Mouse (Mus musculus): ENCODE measurements around the gene Ikzf2.

Gene Ikzf2

GRCm38 (mm10) chr1:69591328-69591801 is 95.7 kb downstream of the Ikzf2 start:
- DNase-seq (ENCODE audit: low read depth): no peak

- no peak for DNase-seq (ENCODE audit: low read depth)
Measured at GRCm38 (mm10) chr1:69585546-69585945, 101.5 kb downstream of the Ikzf2 start.

GRCm38 (mm10) chr1:69583932-69584659 is 102.9 kb downstream of the Ikzf2 start:
- no peak for DNase-seq (ENCODE audit: low read depth)

- no peak for DNase-seq (ENCODE audit: low read depth)
Measured at GRCm38 (mm10) chr1:69578917-69579316, 108.1 kb downstream of the Ikzf2 start.

GRCm38 (mm10) chr1:69559443-69560090 is 127.5 kb downstream of the Ikzf2 start:
- DNase-seq (ENCODE audit: low read depth): peak; percentile 32

GRCm38 (mm10) chr1:69555636-69556151 is 131.4 kb downstream of the Ikzf2 start:
- DNase-seq (ENCODE audit: low read depth): no peak

DNA sequence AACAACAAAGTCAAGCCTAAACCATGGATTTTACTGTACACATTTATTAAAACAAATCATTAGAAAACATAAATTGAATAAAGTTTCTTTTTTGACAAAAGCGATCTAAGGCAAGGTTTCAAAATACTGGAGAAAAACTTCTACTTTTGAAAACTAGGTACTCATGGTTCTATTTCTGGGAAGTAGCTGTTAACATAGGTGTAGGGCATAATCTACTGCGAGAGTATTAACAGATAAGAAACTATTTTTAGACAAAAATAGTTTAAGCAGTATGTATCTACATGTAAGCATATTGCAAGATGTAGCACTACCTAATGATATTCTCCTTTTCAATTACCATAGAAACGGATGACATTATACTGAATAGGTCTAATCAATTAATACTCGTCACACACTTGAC is 137.1 kb downstream of the Ikzf2 start:
- no peak for DNase-seq (ENCODE audit: low read depth)

DNA sequence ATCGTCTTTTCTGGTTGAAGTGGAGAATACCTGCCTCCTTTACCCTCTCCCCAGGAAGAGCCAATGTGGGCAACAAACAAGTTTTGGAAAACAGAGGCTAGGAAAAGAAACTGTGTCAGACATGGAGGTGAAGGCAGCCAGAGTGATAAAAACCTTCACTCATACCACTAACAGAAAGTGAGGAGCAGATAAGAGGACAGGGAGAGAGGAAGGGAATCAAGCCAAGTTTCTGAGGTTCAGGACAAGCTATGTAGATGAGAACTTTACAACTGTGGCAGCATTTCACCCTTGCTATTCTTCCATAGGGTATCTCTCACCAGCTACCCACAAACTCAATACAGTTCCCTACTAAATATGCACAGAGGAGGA is 141.2 kb downstream of the Ikzf2 start:
- DNase-seq (ENCODE audit: low read depth): no peak

DNA sequence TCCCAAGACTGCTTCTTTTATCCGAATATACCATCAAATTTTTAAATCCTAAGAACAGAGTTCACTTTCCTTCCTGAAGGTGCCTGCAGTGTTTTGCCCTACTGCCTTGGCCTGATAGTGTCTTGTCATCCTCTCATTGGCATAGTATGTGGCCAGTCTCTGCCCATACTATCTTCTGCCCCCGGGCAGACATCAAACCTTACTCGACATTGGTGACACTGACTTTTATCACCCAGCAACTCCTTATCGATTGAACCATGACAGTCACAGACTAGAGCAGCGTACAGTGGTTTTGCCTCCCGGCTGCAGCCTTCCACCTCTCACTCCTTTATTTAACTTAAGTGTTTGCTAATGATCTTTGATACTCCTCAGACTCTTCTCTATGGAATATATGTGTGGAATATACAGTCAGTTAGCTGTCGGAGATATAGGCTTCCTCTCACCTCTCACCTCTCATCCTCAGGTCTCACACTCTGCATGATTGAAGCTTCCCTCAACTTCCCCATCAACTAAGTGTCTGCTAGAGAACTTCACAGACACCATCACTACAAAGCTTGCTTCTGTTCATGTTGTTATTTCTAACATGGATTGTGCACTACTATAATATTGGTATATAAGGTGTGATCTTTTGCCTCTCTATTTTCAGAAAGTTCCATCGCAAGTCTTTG is 141.7 kb downstream of the Ikzf2 start:
- no peak for DNase-seq (ENCODE audit: low read depth)

- no peak for DNase-seq (ENCODE audit: low read depth)
Measured at GRCm38 (mm10) chr1:69543774-69544597, 143.1 kb downstream of the Ikzf2 start.

- no peak for DNase-seq (ENCODE audit: low read depth)
Measured at GRCm38 (mm10) chr1:69542546-69542945, 144.5 kb downstream of the Ikzf2 start.

DNA sequence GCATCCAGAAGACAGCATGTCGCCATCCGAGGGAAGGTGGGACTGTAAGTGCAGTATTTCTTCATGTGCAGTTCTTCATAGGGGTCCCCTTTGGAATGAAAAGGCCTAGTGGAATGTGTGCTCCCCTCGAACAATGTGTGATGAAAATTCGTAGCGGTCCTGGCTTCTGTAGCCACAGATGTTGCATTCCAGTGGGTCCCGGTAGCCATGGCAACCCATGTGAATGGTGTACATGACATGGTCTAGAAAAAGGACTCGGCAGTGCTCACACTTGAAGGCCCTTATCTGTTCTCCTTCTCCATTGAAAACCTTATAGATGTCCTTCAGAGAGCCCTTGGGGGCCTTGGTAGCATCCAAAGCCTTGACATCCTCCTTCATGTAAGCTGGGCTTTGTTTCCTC is 148.4 kb downstream of the Ikzf2 start:
- DNase-seq (ENCODE audit: low read depth): no peak

DNA sequence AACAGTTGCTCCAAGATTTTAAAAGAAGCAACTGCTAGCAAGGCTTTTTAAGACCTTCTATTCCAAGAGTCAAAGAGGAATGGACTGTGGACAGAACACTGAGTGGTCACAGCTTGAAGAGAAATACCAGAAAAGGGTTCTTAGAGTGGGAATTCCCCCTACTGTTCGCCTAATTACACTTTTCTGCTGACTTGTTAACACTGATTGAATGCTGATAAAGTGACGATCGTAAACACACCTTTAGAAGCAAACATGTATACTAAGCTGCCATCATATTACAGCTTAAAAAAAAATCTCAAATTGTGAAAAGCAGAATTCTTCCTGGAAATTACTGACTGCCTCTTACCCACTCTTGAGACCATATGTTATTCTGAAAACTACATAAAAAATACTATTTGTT is 149.4 kb downstream of the Ikzf2 start:
- DNase-seq (ENCODE audit: low read depth): no peak

DNA sequence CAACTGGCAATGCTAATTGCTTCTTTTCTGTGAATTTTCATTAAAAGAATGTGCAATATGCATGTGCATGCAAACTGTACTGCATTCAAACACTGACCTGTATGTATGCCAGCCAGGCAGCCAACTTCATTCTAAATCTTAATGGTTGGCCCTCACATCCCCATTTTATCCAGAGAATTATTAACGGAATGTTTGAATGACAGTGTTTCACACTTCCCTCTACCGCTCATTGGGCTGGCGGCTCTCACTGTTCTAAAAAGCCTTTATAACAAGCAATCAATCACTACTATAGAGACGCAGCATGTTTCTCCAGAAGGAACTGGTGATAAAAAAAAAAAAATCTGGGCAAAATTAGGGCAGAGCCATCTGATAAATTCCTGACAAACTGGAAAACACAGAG is 151.5 kb downstream of the Ikzf2 start:
- no peak for DNase-seq (ENCODE audit: low read depth)

DNA sequence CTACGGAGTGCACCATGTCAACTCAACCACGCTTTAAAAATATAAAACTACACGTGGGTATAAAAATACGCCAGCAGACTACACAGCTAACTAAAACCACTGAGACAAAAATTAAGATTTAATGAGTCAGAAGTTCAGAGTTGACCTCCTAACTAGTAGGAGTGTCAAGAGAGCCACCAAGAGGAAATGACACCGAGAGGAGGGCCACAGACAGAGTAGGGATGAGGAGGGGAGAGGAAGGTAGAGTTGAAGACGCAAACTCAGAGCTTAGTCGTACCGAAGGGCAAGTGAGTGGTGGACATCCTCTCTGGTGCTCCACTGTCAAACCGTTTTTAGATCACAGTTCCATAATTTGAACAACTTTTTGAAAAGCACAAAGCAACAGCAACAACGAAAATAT is 154.0 kb downstream of the Ikzf2 start:
- no peak for DNase-seq (ENCODE audit: low read depth)

GRCm38 (mm10) chr1:69528696-69529095 is 158.3 kb downstream of the Ikzf2 start:
- no peak for DNase-seq (ENCODE audit: low read depth)

GRCm38 (mm10) chr1:69521656-69522055 is 165.4 kb downstream of the Ikzf2 start:
- DNase-seq (ENCODE audit: low read depth): no peak

DNA sequence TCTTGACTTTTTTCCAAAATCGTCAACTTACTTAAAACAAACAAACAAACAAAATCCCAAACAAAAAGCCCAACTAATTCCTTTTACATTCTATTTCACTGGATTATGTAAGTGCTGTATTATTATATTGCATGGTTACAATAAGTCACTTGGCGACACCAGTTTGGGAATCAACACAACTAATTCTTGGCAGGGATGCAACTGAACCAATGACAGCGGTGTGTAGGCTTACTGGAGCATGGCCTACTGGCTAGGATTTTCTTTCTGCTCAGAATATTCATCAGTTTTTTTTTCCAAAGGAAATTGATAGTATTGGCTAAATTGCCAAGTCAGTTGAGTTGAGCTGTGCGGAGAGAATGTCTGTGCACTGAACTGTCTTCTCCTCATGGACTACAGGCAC is 167.7 kb downstream of the Ikzf2 start:
- no peak for DNase-seq (ENCODE audit: low read depth)

DNA sequence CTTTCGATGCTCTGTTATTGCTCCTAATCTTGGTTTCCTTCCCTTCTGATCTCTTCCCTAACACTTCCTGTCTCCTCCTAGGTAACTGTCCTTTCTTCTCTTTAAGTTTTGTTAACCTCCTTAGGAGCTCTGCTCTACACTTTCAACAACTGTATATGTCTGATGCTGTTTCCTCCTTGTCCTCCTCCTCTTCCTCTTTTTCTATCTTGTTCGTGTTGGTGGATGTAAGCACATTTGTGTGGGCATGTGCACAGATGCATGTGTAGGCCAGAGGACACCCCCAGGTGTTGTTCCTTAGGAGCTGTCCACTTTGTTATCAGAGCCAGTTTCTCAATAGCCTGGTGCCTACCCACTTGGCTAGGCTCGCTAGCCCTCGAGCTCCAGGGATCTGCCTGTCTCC is 169.0 kb downstream of the Ikzf2 start:
- DNase-seq (ENCODE audit: low read depth): no peak

- DNase-seq (ENCODE audit: low read depth): no peak
Measured at GRCm38 (mm10) chr1:69516144-69516543, 170.9 kb downstream of the Ikzf2 start.

DNA sequence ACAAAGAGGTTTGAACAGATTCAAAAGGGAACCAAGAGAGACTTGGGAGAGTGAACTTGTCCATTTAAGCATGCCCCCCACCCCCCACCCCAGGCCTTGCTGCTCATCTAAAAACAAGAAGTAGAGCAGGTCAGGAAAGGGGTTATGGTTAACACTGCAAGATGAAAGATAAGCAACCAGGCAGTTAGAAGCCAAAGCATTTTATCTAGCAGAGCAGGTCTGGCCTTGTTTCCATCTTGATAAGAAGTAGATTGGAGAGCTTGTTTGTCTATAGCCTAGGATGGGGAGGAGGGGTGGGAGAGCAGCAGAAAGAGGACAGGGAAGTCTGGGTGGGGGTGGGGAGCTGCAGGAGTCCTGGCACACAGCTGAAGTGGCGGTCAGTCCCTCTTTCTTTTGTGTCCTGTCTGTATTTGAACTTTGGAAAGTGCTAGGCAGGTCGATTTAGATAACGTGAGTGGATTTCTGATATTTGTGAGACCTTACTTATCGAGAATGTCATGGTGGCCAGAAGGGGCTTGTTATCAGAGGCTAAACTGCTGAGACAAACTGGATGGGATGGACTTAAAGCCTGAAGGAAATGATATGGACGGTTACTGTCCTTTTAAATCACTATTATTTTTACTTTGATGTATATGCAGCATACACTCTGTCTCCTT is 173.3 kb downstream of the Ikzf2 start:
- DNase-seq (ENCODE audit: low read depth): no peak

DNA sequence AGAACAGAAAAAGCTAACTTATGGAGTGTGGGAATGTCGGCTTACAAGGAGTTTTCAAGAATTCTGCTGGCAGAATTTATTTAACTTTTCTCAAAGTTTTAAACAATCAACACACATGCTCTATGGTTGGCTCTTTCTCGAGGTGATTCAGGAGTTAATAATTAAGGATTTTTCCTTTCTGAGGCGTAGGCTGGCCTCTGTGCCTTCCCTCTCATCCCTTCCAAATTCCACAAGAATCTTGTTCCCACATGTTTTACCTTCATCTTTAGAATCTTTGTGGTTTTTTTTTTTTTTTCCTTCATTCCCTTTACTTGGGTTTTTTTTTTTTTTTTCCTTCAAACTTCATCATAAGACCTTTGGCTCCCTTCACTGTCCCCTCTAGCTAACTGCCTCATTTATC is 178.8 kb downstream of the Ikzf2 start:
- no peak for DNase-seq (ENCODE audit: low read depth)
